Mouse (Mus musculus) CD4-positive, CD25-positive, alpha-beta regulatory T cell, adult 9 weeks (primary cell): Measurements from ENCODE around the gene Olfr860. TPM values are rescaled to one million over a fixed set of nuclear protein-coding genes. Genes with fewer than 3 reads are reported as not detected.

Experiments
- polyA plus RNA-seq: library from polyadenylated mRNA; unstranded; fragments of 100-300 nt; shearing (Covaris generic); gene quantifications from one replicate; pipeline ENCODE4 v1.2.1, GENCODE M21; 2017

The Olfr860 gene
- not detected for polyA plus RNA-seq

GRCm38 (mm10) chr9:19849647-19850046 lies at the start of gene Olfr860:
Olfr860 (minus strand) TSS chr9:19849747.

GRCm38 (mm10) chr9:19887904-19888303 lies 38.4 kb upstream of the Olfr860 start, which contains the start of gene Olfr862:
Olfr862 (minus strand) TSS chr9:19888004.

GRCm38 (mm10) chr9:19804606-19805005 lies 44.9 kb downstream of the Olfr860 start, which contains the start of gene Olfr859:
Olfr859 (plus strand) TSS chr9:19804906.

Other genes with a start within 250 kb of the Olfr860 start
- 39.7 TPM for gene Zfp317, start 227.6 kb downstream of the Olfr860 start, polyA plus RNA-seq
- gene Olfr857, start 140.3 kb downstream of the Olfr860 start, polyA plus RNA-seq = not detected
- gene Olfr58, start 69.5 kb downstream of the Olfr860 start, polyA plus RNA-seq = not detected
- not detected for gene Olfr859, start 44.8 kb downstream of the Olfr860 start, polyA plus RNA-seq
- not detected for gene Olfr862, start 38.3 kb upstream of the Olfr860 start, polyA plus RNA-seq
- gene Olfr77, start 67.1 kb upstream of the Olfr860 start, polyA plus RNA-seq = 1.4 TPM
- gene Olfr866, start 178.3 kb upstream of the Olfr860 start, polyA plus RNA-seq = not detected
- not detected for gene Olfr867, start 207.8 kb upstream of the Olfr860 start, polyA plus RNA-seq
- gene Olfr868, start 248.9 kb upstream of the Olfr860 start, polyA plus RNA-seq = not detected